Mouse (Mus musculus): Measurements from ENCODE around the gene Gm10647. TPM values are rescaled to one million over a fixed set of nuclear protein-coding genes. Genes with fewer than 3 reads are reported as not detected.
"Not testable (repeated sequence)": the region's sequence is repeated elsewhere in the genome, so short reads cannot be mapped to it uniquely, and the experiment has no call there.

The Gm10647 gene
- polyA plus RNA-seq (2016; fragmentation: Nextera tagmentation; extraction: Ambion mirVana), result 0.57 and 0.62 TPM in 2 replicates

- Histone ChIP-seq H3K27me3 (replicated peaks; ENCODE audit: low read depth, poor library complexity, severe bottlenecking) (peaks cover 9% of the 10 kb centered on the region), H3K27ac (replicated peaks) (peak within 1 kb of the TSS; percentile 92)
- 74% methylated on average over 5 of the region's 5 CpGs for WGBS
Measured at GRCm38 (mm10) chr9:66796739-66797138, at the start of gene Gm10647. Gene Gm10647, plus strand, starts transcription at chr9:66797039.

GRCm38 (mm10) chr9:66748390-66748789 lies 48.4 kb upstream of the Gm10647 start:
- no peak overlapping the region for H3K27ac ChIP-seq (replicated peaks)
- H3K4me3 ChIP-seq, result no peak overlapping the region
- no peaks in the 10 kb centered on the region for H3K36me3 ChIP-seq (replicated peaks)
- H3K9me3 ChIP-seq, result no peaks in the 10 kb centered on the region
- DNase-seq (ENCODE audit: low spot score), result no peak
- no peaks in the 10 kb centered on the region for H3K4me1 ChIP-seq
- no peaks in the 10 kb centered on the region for H3K27me3 ChIP-seq (replicated peaks; ENCODE audit: low read depth, poor library complexity, severe bottlenecking)
- WGBS, result 86% methylated on average over 15 of the region's 15 CpGs

More at GRCm38 (mm10) chr9:66796739-66797138, at the start of gene Gm10647:
- no peaks in the 10 kb centered on the region for H3K9me3 ChIP-seq
- peaks cover 19% of the 10 kb centered on the region for H3K4me1 ChIP-seq
- DNase-seq (ENCODE audit: low spot score), result no peak
- H3K4me3 ChIP-seq, result peak within 1 kb of the TSS; percentile 76
- no peaks in the 10 kb centered on the region for H3K36me3 ChIP-seq (replicated peaks)

GRCm38 (mm10) chr9:66752849-66753248 lies 44.0 kb upstream of the Gm10647 start:
- H3K9me3 ChIP-seq, result no peaks in the 10 kb centered on the region
- H3K27me3 ChIP-seq (replicated peaks; ENCODE audit: low read depth, poor library complexity, severe bottlenecking), result no peaks in the 10 kb centered on the region
- no peaks in the 10 kb centered on the region for H3K36me3 ChIP-seq (replicated peaks)
- H3K4me1 ChIP-seq, result peaks cover 4% of the 10 kb centered on the region; the same call in 1 of the 2 replicates
- no peak overlapping the region for H3K27ac ChIP-seq (replicated peaks)
- no peak for DNase-seq (ENCODE audit: low spot score)
- 87% methylated on average over 6 of the region's 6 CpGs for WGBS
- H3K4me3 ChIP-seq, result no peak overlapping the region

GRCm38 (mm10) chr9:66760991-66761390 lies 35.8 kb upstream of the Gm10647 start:
- H3K27ac ChIP-seq (replicated peaks), result no peak overlapping the region
- DNase-seq (ENCODE audit: low spot score), result no peak
- H3K27me3 ChIP-seq (replicated peaks; ENCODE audit: low read depth, poor library complexity, severe bottlenecking), result no peaks in the 10 kb centered on the region
- no peaks in the 10 kb centered on the region for H3K9me3 ChIP-seq
- H3K4me1 ChIP-seq, result no peaks in the 10 kb centered on the region
- H3K4me3 ChIP-seq, result no peak overlapping the region
- 71% methylated on average over 1 of the region's 1 CpGs for WGBS
- no peaks in the 10 kb centered on the region for H3K36me3 ChIP-seq (replicated peaks)

GRCm38 (mm10) chr9:66768721-66769120 lies 28.1 kb upstream of the Gm10647 start:
- H3K4me1 ChIP-seq, result no peaks in the 10 kb centered on the region
- 92% methylated on average over 1 of the region's 1 CpGs for WGBS
- H3K36me3 ChIP-seq (replicated peaks), result no peaks in the 10 kb centered on the region
- H3K27me3 ChIP-seq (replicated peaks; ENCODE audit: low read depth, poor library complexity, severe bottlenecking), result no peaks in the 10 kb centered on the region
- no peaks in the 10 kb centered on the region for H3K9me3 ChIP-seq
- no peak overlapping the region for H3K4me3 ChIP-seq
- no peak for DNase-seq (ENCODE audit: low spot score)
- no peak overlapping the region for H3K27ac ChIP-seq (replicated peaks)

GRCm38 (mm10) chr9:66769275-66769674 lies 27.6 kb upstream of the Gm10647 start:
- no peak overlapping the region for H3K27ac ChIP-seq (replicated peaks)
- H3K36me3 ChIP-seq (replicated peaks), result no peaks in the 10 kb centered on the region
- no peaks in the 10 kb centered on the region for H3K4me1 ChIP-seq
- WGBS, result 84% methylated on average over 3 of the region's 3 CpGs
- H3K9me3 ChIP-seq, result no peaks in the 10 kb centered on the region
- no peak overlapping the region for H3K4me3 ChIP-seq
- no peak for DNase-seq (ENCODE audit: low spot score)
- no peaks in the 10 kb centered on the region for H3K27me3 ChIP-seq (replicated peaks; ENCODE audit: low read depth, poor library complexity, severe bottlenecking)

- H3K27ac ChIP-seq (replicated peaks), result no peak overlapping the region
- no peak for DNase-seq (ENCODE audit: low spot score)
- no peaks in the 10 kb centered on the region for H3K9me3 ChIP-seq
- no peaks in the 10 kb centered on the region for H3K27me3 ChIP-seq (replicated peaks; ENCODE audit: low read depth, poor library complexity, severe bottlenecking)
- no peaks in the 10 kb centered on the region for H3K36me3 ChIP-seq (replicated peaks)
- no peaks in the 10 kb centered on the region for H3K4me1 ChIP-seq
- no peak overlapping the region for H3K4me3 ChIP-seq
Measured at GRCm38 (mm10) chr9:66770701-66771100, 26.1 kb upstream of the Gm10647 start.

- H3K36me3 ChIP-seq (replicated peaks); H3K27ac ChIP-seq (replicated peaks); DNase-seq (ENCODE audit: low spot score); H3K9me3 ChIP-seq; H3K4me1 ChIP-seq; H3K27me3 ChIP-seq (replicated peaks; ENCODE audit: low read depth, poor library complexity, severe bottlenecking); H3K4me3 ChIP-seq: not testable (repeated sequence)
- 89% methylated on average over 2 of the region's 3 CpGs for WGBS
Measured at GRCm38 (mm10) chr9:66784552-66784951, 12.3 kb upstream of the Gm10647 start.

- peaks cover 10% of the 10 kb centered on the region for H3K36me3 ChIP-seq (replicated peaks)
- DNase-seq (ENCODE audit: low spot score), result no peak
Measured at GRCm38 (mm10) chr9:66787821-66788220, 9.0 kb upstream of the Gm10647 start.

GRCm38 (mm10) chr9:66794629-66795463 lies 2.0 kb upstream of the Gm10647 start:
- DNase-seq (ENCODE audit: low spot score), result no peak
- peak overlapping the region; percentile 92 for H3K27ac ChIP-seq (replicated peaks)
- H3K4me3 ChIP-seq, result peak overlapping the region; percentile 76
- no peaks in the 10 kb centered on the region for H3K9me3 ChIP-seq
- peaks cover 17% of the 10 kb centered on the region for H3K4me1 ChIP-seq
- WGBS, result 2% methylated on average over 43 of the region's 43 CpGs
- peaks cover 5% of the 10 kb centered on the region; the same call in 1 of the 2 replicates for H3K27me3 ChIP-seq (replicated peaks; ENCODE audit: low read depth, poor library complexity, severe bottlenecking)
- H3K36me3 ChIP-seq (replicated peaks), result peaks cover 7% of the 10 kb centered on the region

More at GRCm38 (mm10) chr9:66787821-66788220, 9.0 kb upstream of the Gm10647 start:
- H3K4me3 ChIP-seq, result no peak overlapping the region
- WGBS, result 14% methylated on average over 2 of the region's 2 CpGs
- H3K27me3 ChIP-seq (replicated peaks; ENCODE audit: low read depth, poor library complexity, severe bottlenecking), result no peaks in the 10 kb centered on the region
- H3K27ac ChIP-seq (replicated peaks), result no peak overlapping the region
- H3K4me1 ChIP-seq, result no peaks in the 10 kb centered on the region
- H3K9me3 ChIP-seq, result no peaks in the 10 kb centered on the region

GRCm38 (mm10) chr9:66795464-66796324 lies 1.1 kb upstream of the Gm10647 start, which contains the start of gene Aph1b:
Gene Aph1b, minus strand, starts transcription at chr9:66795490.
- under 1% methylated on average over 42 of the region's 42 CpGs for WGBS
- Histone ChIP-seq H3K4me3 (peak within 1 kb of the TSS; percentile 76), H3K27me3 (replicated peaks; ENCODE audit: low read depth, poor library complexity, severe bottlenecking) (peaks cover 5% of the 10 kb centered on the region; the same call in 1 of the 2 replicates)

GRCm38 (mm10) chr9:66801947-66802346 lies 5.1 kb downstream of the Gm10647 start:
- no peak for DNase-seq (ENCODE audit: low spot score)
- Histone ChIP-seq H3K27ac (replicated peaks) (no peak overlapping the region), H3K4me3 (no peak overlapping the region), H3K9me3 (no peaks in the 10 kb centered on the region), H3K36me3 (replicated peaks) (no peaks in the 10 kb centered on the region), H3K4me1 (peaks cover 11% of the 10 kb centered on the region), H3K27me3 (replicated peaks; ENCODE audit: low read depth, poor library complexity, severe bottlenecking) (peaks cover 52% of the 10 kb centered on the region)
- WGBS, result 50% methylated on average over 12 of the region's 12 CpGs

More at GRCm38 (mm10) chr9:66795464-66796324, 1.1 kb upstream of the Gm10647 start, which contains the start of gene Aph1b:
- peak within 1 kb of the TSS; percentile 92 for H3K27ac ChIP-seq (replicated peaks)
- H3K9me3 ChIP-seq, result no peaks in the 10 kb centered on the region
- no peaks in the 10 kb centered on the region for H3K36me3 ChIP-seq (replicated peaks)
- peaks cover 17% of the 10 kb centered on the region for H3K4me1 ChIP-seq
- DNase-seq (ENCODE audit: low spot score), result peak; percentile 98
